Mouse (Mus musculus): ENCODE results near the gene Gm18336.

- no peak for TF ChIP-seq CTCF (IDR thresholded peaks at IDR 0.05; ENCODE audit: low read depth, low read length)
- TF ChIP-seq POLR2A (IDR thresholded peaks at IDR 0.05; ENCODE audit: extremely low read depth, insufficient read depth, low read length): no peak
Observed at GRCm38 (mm10) chrX:73432850-73433249, 34.3 kb upstream of the Gm18336 start.

All from liver, adult 2 months (tissue).